Mouse (Mus musculus) NIH3T3 (cell line): ENCODE data around the gene Tomt.

Experiments
- DNase-seq: peaks from one replicate; pipeline ENCODE4 v3.0.0-alpha.2; 2012; ENCODE audit warnings: low read depth

The Tomt gene

GRCm38 (mm10) chr7:101901969-101902368 lies 4.2 kb downstream of the Tomt start:
- no peak for DNase-seq

DNA sequence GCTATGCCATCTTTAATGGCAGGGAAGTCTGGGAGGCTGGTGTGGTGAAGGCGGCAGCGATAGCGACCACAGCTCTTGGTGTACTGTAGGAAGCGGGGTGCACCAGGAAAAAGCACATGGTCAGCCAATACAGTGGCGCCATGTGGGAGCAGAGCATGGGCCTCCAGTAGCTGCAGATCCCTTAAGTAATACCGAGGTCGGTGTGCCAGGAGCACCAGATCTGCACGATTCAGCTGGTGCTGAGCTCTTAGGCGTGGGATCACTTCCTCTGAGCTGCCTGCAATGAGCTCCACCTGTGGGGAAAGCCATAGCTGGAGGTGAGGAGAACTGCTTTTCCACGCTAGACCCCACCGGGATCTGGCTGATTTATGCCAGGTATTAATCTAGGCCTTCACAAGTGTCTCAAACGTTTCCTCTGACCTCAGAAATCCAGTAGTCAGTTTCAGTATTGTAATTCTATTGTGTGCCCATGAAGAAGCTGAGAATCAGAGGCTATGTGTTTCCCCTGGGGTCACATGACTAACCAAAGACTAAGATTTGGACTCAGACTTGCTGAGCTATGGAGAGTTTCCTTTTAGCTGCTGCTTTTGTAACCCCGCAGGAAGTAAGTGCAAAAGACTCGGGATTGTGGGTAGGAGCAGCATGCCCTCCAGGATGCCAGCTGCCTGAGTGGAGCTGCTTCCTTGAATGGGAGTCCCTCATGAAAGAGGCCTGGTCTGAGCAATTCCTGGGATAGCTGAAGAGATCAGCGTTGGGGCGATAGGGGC lies 5.6 kb downstream of the Tomt start:
- no peak for DNase-seq

DNA sequence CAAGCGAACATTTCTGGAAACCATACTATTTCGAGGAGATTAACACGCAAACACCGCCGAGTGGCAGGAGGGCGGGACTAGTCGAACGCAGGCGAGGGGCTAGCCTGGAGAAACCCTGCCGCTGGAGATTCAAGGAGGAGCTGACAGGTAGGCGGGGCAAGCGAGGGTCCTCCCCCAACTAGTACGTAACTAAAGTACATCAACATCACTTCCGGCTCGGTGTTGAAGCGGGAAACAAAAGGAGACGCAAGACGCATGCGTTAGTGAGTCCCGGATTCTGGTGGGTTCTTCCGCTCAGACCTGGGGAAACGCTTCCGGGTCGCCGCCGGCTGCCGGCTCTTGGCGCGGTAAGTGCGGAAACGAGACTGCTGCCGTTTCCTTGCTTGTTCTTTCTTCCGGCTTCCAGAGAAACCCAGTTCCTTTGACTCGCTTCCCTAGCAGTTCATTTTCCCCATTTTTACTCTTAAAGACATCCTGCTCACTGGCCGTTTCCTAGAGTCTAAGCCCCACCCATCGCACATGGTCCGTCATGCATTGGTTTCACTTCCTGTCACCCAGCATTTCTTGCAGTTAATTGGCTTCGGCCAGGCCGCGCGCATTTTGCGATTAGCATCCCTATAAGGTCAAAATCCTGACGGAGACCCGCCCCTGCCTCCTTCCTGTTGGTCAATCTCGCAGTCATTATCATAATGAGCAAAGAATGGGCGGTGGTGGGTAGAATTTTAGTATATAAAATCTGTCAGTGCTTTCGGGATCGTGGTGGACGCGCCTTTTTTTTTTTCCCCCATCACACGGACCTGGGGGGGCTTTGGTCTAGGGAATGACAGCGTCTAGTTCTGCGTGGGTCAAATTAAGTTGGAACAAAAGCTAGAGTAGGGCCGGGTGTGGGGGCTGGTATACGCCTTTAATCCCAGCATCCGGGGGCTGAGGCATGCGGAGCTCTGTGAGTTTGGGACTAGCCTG lies 9.8 kb downstream of the Tomt start:
- peak; percentile 97 for DNase-seq

- no peak for DNase-seq
Observed at GRCm38 (mm10) chr7:101895695-101896094, 10.5 kb downstream of the Tomt start.

- DNase-seq = no peak
Observed at GRCm38 (mm10) chr7:101888460-101888859, 17.7 kb downstream of the Tomt start.

GRCm38 (mm10) chr7:101886274-101886673 lies 19.9 kb downstream of the Tomt start:
- no peak for DNase-seq

GRCm38 (mm10) chr7:101884160-101884559 lies 22.0 kb downstream of the Tomt start:
- DNase-seq = no peak

DNA sequence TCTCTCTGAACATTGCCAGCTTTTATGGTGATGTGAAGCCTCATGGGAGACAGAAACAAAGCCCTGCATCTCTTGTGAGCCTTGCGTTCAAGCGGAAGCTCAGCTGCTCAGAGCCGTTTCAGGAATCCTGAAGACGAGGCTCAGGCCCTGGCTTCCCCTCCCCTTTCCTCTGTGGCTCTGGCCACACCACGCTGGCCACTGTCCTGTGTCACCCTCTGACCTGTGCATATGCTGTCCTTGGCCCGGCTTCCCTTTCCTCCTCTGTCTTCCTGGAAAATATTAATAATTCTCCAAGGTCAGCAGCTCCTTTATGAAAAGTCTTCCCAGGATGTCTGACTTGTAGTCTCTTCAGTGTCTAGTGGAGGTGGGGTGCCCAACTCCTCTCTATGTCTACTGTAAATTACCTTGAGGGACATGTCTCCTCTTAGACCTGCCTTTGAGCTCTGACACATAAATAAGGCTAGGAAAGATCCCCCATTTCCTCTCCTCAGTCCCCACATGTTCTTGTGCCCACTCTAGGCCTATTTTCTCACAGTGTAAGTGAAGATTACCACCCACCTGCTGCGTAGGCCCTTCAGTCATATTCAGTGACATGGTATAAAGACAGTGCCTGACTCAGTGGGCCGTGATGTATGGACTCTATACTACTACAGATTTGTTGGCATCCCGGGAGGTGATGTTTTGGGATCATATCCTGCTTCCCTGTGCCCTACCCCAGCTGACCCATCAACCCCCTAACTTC lies 23.6 kb downstream of the Tomt start:
- no peak for DNase-seq

DNA sequence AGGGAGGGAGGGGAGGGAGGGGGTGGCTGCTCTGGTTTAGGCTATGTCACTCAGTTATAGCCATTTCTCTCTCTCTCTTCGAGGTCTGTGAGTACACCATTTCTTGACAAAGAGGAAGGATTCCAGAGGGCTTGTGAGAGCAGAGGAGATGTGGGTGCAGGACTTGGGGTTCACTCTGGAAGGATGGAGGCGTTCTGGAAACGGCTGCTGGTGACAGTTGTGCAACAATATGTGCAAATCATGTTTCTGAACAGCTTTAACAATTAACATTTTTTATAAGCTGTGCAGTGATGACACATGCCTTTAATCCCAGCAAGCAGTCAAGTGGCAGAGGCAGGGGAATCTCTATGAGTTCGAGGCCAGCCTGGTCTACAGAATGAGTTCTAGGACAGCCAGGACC lies 25.3 kb downstream of the Tomt start:
- DNase-seq = no peak

DNA sequence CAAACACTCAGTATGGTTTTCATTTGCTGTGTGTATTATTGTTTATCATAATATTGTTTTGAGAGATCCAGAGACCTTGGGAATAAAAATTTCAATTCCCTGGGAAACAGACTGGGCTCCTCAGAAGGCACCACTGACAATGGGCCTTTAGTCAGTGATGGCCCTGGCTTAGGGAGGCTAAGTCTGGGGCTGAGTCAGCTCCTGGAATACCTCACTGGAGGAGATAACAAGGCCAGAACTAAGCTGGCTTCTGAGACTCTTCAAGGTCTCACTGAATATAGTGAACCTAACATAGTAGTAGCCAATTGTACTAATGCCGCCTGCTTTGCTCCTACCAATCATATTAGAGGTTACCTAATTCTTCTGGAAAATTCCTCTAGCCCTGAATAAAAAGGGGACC lies 30.2 kb downstream of the Tomt start:
- no peak for DNase-seq

DNA sequence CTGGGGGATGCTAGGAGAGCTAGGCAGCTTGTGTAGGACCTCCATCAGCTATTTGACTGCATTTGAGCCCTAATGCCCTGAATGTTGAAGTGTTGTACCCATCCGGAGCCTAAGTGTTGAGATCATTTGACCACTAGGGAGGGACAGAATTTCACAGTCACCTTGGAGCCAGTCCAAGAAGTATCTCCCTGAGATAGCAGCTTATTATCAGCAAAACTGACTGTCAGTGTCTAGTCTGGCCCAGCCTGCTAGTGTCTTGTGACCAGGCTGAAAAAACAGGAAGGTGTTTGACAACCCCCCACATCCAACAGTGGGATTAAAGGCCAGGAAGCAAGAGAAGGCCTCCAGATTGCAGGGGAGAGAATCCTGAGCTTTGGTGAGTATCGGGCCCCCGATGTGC lies 34.9 kb downstream of the Tomt start:
- no peak for DNase-seq

DNA sequence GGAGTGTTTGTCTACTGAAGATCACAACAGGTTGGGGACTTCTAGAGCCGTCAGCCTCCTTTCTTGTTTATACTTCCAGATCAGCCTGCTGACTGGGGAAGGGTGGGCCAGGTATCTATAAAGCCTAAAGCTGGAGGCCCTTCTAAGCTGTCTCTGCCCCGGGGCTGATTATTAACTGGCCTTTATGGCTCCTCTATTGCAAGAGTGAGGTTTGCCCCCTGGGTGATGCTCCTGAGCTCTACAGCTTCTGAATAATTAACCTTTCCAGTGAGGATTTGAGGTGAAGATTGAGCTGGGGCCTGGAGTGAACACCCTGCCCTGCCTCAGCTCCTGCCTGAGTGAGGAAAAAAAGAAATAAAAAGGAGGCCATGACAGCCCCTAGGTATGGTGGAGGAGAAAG lies 35.5 kb downstream of the Tomt start, which contains the start of gene Folr1:
Folr1 (minus strand) TSS at position 160 of the 400 bp plus-strand sequence.
- no peak for DNase-seq

- DNase-seq = no peak
Observed at GRCm38 (mm10) chr7:101869163-101869500, 37.0 kb downstream of the Tomt start.

DNA sequence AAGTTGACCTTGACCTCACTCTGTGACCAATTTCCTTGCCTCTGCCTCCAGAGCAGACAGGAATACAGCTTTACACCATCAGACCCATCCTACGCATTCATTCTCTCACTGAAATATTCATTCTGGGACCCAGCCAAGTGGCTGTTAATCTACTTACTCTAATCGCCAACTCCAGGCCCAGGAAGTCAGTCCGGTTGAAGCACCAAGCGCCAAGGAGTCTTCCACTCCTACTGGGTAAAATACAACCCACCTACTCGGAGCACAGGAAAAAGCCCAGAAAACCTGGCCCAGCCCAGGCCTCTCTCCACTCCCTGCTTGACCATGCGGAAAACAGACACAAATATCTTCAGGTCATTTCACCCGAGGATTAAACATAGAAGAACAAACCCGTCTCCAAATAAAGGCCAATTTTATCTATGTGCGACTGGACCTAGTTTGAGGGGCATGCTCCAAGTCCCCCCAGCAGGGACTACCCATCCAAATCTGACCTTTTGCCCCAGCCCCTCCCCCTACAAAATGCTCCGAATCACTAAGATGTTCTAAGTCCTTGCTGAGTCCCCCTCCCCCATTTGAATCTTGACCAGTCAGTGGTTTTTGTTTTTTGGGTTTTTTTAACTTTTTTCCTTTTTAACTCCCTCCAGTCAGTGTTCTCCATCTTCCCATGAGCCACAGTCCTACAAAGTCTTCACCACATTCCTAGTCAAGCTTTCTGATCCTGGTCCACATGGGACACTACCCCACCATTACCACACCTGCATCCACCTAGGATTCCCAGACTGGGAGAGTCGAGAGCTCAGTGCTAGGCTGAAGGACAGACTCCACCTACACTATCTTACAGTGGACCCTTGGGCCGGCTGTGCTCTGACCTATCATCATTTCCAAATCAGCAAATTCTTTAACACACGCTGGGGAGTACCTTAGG lies 37.7 kb downstream of the Tomt start:
- no peak for DNase-seq

DNA sequence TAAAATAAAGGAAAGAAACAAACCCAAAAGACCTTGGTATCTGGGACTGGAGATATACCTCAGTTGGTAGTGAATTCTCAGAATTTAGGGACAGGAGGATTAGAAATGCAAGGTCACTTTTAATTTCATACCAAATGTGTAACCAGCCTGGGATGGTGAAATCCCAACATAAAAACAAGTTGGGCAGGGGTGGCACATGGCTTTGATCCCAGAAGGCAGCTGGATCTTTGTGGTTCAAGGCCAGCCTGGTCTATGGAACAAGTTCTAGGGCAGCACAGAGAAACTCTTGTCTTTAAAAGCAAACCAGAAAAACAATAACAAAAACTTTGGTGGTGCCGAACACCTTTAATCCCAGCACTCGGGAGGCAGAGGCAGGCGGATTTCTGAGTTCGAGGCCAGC lies 38.7 kb downstream of the Tomt start:
- no peak for DNase-seq

DNA sequence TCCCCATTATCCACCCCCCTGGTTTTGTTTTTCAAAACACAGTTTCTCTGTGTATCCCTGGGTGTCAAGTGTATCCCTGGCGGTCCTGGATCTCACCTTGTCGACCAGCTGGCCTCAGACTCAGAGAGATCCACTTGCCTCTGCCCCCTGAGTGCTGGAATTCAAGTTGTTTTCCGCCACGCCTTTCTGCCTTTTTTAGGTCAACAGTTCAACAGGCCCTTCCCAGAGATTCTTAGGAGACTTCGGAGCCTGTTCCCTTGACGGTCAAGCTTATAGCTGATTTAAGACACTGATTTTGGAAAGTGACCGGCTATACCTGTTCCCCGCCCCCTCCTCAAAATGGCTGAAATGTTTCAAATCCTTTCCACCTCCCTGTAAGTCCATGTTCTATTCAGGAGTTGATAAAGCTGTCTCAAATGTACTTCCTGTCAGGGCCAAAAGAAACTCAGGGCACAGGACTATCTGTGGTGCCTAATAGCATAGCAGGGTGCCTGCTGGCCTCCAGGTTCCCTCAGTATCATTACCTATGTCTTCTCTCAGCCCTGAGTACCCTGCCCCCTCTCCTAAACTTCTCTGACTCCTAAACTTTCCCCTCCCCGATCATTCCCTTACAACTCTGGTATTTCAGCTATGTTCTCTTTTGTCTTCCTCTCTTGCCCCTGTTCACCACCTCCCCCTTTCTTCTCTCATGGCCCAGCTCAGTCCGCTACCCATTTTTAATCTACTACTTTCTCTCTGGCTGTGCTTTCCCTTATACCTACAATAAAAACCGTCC lies 39.5 kb downstream of the Tomt start:
- no peak for DNase-seq

- no peak for DNase-seq
Observed at GRCm38 (mm10) chr7:101863415-101863814, 42.7 kb downstream of the Tomt start, which contains the start of gene Anapc15. TSS of gene Anapc15 (plus strand) at chr7:101863715.

DNA sequence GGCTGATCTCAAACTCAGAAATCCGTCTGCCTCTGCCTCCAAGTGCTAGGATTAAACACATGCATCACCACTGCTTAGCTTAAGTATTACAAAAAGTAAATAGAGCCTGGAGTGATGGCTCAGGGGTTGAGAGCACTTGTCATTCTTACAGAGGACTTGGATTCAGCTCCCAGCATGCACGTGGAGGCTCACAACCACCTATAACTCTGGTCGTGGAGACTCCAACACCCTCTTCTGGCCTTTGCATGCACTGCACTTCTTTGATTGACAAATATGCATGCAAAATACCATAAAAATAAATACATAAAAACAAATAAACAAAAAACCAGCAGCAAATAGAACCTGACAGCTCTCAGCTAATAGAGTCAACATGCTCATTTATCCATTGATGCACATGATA lies 43.9 kb downstream of the Tomt start:
- DNase-seq = no peak

- peak; percentile 77 for DNase-seq
Observed at GRCm38 (mm10) chr7:101860978-101861377, 45.2 kb downstream of the Tomt start.

DNA sequence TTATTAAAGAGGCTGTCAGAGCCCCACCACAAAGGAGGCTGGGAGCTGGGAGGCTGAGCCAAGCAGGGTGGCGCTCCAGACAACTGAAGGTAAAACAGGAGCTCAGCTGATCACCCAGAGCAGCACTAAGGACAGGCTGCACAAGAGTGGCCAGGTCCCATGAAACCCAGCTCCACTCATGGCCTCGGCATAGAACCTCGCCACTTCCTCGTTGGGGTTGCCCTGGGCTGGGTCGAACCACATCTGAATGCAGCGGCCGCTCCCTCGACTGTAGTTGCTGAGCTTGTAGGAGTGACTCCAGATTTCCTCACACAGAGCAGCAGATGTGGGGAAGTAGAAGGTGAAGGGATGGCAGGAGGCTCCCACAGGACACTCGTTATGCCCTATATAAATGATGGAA lies 47.8 kb downstream of the Tomt start:
- no peak for DNase-seq

- no peak for DNase-seq
Observed at GRCm38 (mm10) chr7:101857094-101857493, 49.1 kb downstream of the Tomt start, which contains the start of gene Folr2. TSS of gene Folr2 (minus strand) at chr7:101857194.
